Mouse (Mus musculus) cerebellum, adult 2 months (tissue): ENCODE measurements at regions not wholly inside any gene's neighbourhood (a gene's known extent, or its start where the extent isn't known, plus 50 kb on each side); places are given as distances from the start of the nearest gene placed in this dataset.

Experiments
- CTCF ChIP-seq: fragments of 200-500 bp; IDR thresholded peaks from 2 replicates; pipeline ENCODE4 v1.5.1; 2011; ENCODE audit warnings: low read depth, mild to moderate bottlenecking, control low read depth, low read length, moderate library complexity, borderline replicate concordance; ENCODE audit not compliant: insufficient read depth
- POLR2A ChIP-seq: fragments of 200-500 bp; IDR thresholded peaks from 2 replicates; pipeline ENCODE4 v1.6.1; 2011; ENCODE audit warnings: low read length, control low read depth, borderline replicate concordance; ENCODE audit not compliant: insufficient read depth

DNA sequence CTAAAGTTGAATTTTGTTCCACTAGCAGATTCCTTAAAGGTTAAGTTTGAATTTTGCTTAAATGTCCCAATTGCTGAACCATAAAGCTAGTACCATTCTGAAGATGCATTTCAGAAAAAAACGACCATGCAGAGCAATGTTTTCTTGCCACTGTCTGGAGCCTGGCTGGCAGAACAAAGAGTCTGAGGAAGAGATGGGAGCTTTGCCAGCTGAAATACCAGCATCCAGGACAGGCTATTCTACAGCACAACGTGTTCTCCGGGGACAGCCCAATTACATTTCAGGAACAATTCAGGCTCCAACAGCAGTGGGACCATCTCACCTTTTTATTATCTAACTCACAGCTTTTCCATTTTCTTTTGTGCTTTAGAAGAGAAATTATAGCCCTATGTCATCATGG lies 113.9 kb downstream of the Mfap3l start:
- TF ChIP-seq CTCF (no peak), POLR2A (no peak)
